Mouse (Mus musculus) adrenal gland, postnatal 4 days (tissue): ENCODE results near the gene Gsx1. TPM values are rescaled to one million over a fixed set of nuclear protein-coding genes. Genes with fewer than 3 reads are reported as not detected.

Experiments used
- DNase-seq, 2 experiments: peaks; one replicate each; pipeline ENCODE4 v3.0.0; 2021 to 2022; ENCODE audit warnings: low spot score in 2 of 2, mixed read lengths in 2 of 2
- long read RNA-seq, 2 experiments: library from polyadenylated mRNA; stranded (forward); transcript quantifications; one replicate each; pipeline ENCODE4 v2.0.0; 2021
- total RNA-seq, 2 experiments: library from RNA; stranded (reverse); gene quantifications; 2 replicates each; pipeline ENCODE4 v1.2.3; 2021

The Gsx1 gene
- total RNA-seq = not detected
- long read RNA-seq, experiment 1 = 0 reads
- long read RNA-seq, experiment 2 = 0 reads

GRCm38 (mm10) chr5:147188571-147188975, at the start of gene Gsx1:
Gene Gsx1 (plus strand): TSS chr5:147188696.
- DNase-seq = peak; percentile 47 to 57

- DNase-seq = no peak
Measured at GRCm38 (mm10) chr5:147147340-147147739, 41.2 kb upstream of the Gsx1 start.

DNA sequence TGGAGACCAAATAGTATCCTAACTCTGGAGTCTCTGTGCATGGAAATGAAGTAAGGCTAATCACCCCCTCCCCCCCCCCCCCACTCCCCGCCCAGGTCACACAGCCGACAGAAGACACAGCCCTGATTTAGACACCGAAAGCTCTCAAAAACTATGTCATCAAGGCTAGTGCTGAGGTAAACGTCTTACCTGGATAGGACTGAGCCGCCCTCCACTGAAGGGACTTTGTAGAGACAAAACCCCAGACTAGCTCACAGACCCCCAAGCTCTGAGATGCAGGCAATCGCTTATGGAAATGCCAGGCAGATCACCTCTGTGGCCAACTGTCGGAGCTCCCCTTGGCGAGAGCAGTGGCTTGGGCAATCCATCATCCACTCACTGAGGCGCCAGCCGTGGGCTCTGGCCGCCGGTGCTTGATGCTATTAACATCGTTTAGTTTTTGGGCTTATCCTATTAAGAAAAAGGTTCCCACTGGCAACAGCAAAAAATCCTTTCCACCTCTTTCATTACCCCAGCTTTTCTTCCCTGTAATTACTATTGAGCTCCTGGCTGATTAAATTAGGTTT, 33.6 kb upstream of the Gsx1 start:
- no peak for DNase-seq

- DNase-seq = no peak
Measured at GRCm38 (mm10) chr5:147155449-147156133, 32.9 kb upstream of the Gsx1 start.

DNA sequence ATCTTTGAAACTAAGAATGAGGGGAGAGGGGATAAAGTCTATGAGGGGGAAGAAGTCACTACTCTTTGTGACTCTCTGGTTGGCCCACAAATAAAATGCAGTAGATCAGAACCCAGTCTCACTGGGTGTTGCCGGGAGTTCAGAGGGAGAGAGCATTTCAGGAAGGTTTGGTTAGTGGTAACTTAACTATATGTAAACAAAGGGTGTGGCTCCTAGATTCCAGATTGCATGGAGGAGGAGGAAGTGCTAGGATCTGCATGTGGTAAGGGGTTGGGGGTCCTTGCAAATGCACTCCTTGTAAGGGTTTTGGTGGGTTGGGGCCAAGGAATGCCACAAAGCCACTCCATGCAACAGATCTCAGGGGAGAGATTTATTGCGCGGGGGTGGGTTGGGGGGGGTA, 32.1 kb upstream of the Gsx1 start:
- no peak for DNase-seq

DNA sequence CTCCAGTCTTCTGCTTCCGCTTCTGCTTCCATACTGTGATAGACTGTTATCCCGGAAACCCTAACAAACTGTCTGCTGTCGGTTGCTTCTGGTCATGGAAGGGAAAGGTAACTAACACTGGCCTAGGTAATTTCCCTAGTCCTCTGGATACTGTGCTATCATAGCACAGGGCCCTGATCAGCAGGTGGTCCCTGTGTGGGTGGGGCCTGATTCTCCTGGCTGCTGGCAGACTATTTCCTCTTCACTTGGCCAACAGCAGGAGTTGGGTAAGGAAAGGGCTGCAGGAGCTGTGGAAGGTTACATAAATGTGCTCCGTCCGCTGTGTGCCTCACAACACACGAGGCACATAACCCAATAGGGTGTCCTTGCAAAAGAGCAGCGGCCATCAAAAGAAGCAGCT, 31.1 kb upstream of the Gsx1 start:
- no peak for DNase-seq

GRCm38 (mm10) chr5:147159320-147159719, 29.2 kb upstream of the Gsx1 start:
- DNase-seq = no peak

DNA sequence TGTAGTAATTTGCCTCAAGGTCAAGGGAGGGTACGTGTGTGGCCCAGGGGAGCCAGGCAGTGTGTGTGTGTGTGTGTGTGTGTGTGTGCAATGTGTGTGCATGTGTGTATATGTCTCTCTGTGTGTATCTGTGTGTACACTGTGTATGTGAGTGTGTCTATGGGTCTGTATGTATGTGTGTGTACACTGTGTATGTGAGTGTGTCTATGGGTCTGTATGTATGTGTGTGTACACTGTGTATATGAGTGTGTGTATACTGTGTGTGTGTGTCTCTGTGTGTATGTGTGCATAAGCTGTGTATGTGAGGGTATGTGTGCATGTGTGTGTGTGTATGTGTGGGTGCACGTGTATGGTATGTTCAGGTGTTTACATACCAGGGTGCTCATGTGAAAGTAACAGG, 28.7 kb upstream of the Gsx1 start:
- DNase-seq = no peak

DNA sequence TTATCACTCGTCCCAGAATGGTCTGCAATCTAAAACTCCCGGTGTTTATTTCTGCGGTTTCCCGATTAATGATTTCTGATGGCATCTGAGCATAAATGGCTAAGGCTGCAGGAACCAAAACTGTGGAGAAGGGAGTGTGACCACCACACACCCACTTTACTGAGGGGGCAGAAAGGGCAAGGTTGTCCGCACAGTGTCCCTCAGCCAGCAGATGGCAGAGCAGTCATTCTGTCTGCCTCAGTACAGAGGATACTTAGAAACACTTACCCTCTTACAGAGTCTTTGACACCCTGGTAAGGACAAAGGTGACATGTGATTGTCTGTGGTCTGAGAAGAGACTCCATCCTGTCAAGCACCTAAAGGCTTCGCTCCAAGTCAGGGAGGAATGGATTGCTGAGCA, 23.4 kb upstream of the Gsx1 start:
- DNase-seq = no peak

DNA sequence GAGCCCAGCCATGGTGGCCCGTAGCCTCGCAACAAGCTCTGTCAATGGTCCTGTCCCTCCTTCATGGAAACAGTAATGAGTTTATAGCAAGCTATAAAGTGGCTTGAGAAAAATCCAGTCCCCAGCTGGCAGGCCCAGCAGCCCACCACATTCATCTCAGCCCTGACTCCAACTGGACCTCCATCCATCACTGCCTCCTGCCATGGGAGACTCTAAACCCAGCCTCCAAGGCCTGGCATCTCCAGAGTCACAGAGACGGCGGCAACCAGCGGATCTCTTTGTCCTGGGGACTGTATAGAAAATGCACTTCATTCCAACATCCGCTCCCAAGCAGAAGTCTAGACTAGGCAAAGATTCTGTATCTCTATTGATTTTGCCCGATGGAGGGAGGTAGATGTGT, 18.4 kb upstream of the Gsx1 start:
- no peak for DNase-seq

DNA sequence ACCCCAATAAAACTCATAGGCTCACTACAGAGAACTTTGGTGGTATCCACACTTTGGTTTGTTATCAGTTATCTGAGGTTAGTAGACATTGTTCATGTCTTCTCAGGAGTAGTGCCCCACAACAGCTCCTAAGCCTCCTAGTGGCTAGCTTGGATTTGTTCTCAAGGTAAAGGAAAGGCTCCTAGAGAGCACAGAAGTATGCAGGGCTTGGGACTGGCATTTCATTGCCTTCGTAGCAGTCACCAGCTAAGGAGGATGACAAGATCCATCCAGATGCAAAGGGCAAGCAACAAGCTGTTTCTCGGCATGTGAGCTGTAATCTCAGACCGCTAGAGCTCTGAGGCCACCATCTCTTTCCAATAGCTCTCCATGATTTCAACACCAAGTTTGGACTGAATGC, 14.4 kb upstream of the Gsx1 start:
- no peak for DNase-seq

DNA sequence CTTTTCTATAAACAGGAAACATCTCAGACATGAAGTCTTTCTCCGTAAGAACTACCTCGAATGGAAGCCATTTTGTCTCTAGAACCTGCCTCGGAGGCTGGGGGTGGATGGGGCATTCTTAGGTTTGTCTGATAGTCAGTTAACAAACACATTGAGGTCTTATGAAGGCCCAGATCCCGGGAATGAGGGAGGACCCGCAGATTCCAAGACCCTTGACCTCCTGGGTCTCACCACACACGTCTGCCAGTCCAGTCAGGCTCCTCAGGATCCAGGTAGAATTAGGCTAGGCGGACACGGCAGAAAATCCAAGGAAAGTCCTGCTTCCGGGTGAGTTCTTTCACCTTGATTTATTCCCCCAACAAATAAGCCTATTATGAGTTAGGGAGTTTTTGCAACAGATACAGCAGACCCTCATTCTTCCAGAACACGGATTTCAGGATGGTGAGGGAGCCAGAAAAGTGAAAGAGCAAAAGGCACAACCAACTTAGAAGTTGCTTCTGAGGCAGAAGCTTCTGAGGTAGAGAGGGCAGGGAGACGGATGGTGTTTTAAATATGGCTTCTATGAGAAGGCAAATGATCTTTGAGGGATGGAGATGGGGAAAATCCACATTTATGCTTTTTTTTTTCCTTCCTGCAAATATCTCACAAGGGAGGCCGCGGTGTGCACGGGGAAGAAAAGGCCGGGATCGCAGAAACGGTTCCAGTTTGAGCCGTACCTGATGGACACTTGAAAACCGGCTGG, 3.2 kb upstream of the Gsx1 start:
- DNase-seq = no peak

GRCm38 (mm10) chr5:147186001-147186431, 2.5 kb upstream of the Gsx1 start:
- no peak for DNase-seq

GRCm38 (mm10) chr5:147186781-147187551, 1.5 kb upstream of the Gsx1 start:
- no peak for DNase-seq

DNA sequence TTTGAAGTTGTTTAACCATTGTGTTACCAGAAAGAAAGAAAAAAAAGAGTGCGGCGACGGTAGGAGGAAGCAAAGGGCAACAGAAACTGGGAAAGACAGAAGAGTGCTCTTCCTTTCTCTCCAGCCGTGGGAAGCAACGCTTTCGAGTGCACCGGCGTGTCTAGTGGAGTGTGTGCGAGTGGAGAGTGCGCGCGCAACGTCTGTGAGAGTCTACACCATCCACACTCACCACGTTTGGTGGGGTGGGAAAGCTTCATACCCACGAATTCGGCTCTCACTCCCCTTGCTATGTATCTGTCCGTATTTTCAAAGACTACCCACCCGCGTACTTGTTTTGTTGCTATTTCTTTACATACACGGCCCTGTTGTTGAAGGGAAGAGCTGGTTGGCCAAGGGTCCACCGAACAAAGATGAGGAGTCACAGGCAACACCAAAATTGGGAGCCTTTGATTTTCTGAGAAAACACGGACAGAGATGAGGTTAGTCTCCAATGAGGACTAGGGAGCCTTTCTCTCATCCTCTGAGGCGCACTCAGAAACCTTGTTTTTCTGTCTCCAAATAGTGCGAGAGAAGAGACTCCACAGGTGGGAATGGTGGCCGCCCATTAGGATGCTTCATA, 835 bp upstream of the Gsx1 start:
- no peak for DNase-seq

GRCm38 (mm10) chr5:147189156-147189555, 660 bp downstream of the Gsx1 start:
- DNase-seq = no peak

DNA sequence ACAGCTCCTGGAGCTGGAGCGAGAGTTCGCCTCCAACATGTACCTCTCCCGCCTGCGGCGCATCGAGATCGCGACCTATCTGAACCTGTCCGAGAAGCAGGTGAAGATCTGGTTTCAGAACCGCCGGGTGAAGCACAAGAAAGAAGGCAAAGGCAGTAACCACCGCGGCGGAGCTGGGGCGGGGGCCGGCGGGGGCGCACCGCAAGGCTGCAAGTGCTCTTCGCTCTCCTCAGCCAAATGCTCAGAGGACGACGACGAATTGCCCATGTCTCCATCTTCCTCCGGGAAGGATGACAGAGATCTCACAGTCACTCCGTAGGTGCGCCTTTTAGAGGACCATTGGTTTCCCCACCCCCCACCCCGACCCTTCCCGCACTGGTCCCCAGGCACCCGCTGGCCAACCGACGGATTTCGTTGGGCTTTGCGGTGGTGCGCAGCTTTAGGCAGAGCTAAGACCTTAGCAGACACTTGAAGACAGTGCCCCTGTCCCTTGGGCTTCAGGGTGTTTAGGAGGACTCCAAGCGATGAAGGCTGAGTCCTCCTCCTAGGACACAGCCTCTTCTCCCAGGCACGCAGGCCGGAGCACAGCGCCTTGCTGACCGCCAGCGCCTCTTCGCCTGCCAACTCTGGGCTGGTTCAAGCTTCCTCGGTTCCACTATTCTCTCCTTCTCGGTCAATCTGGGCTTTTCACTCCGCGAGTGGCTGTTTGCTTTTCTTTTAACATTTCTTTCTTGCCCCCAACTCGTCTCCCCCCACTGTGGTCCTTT, 1.5 kb downstream of the Gsx1 start:
- DNase-seq = no peak

- no peak for DNase-seq
Measured at GRCm38 (mm10) chr5:147190885-147191284, 2.4 kb downstream of the Gsx1 start.

- no peak for DNase-seq
Measured at GRCm38 (mm10) chr5:147191801-147192575, 3.5 kb downstream of the Gsx1 start.

- DNase-seq = no peak
Measured at GRCm38 (mm10) chr5:147192576-147192960, 4.1 kb downstream of the Gsx1 start.
